Mouse (Mus musculus) urinary bladder, adult 2 months (tissue): ENCODE measurements around the gene Flot2. TPM values are rescaled to one million over a fixed set of nuclear protein-coding genes. Genes with fewer than 3 reads are reported as not detected.

Source experiments
- DNase-seq: peaks from one replicate; pipeline ENCODE4 v3.0.0; 2022; ENCODE audit warnings: low spot score
- polyA plus RNA-seq: library from polyadenylated mRNA; depleted of rRNA; stranded (reverse); fragments of >200 nt; gene quantifications from 2 replicates; pipeline ENCODE4 v1.2.3, GENCODE M21; 2012

The Flot2 gene
- polyA plus RNA-seq, 1 experiment, result 108 TPM

- no peak for DNase-seq
Observed at GRCm38 (mm10) chr11:78062563-78062962, 24.8 kb downstream of the Flot2 start.

GRCm38 (mm10) chr11:78065906-78066305, 28.2 kb downstream of the Flot2 start:
- DNase-seq, result no peak

- DNase-seq, result no peak
Observed at GRCm38 (mm10) chr11:78066641-78067040, 28.9 kb downstream of the Flot2 start.

GRCm38 (mm10) chr11:78067566-78067965, 29.8 kb downstream of the Flot2 start:
- DNase-seq, result no peak

- no peak for DNase-seq
Observed at GRCm38 (mm10) chr11:78069130-78069529, 31.4 kb downstream of the Flot2 start.

- DNase-seq, result no peak
Observed at GRCm38 (mm10) chr11:78069646-78070045, 31.9 kb downstream of the Flot2 start.

GRCm38 (mm10) chr11:78071938-78072337, 34.2 kb downstream of the Flot2 start:
- no peak for DNase-seq

- DNase-seq, result no peak
Observed at GRCm38 (mm10) chr11:78072425-78073130, 34.8 kb downstream of the Flot2 start.

GRCm38 (mm10) chr11:78073577-78074276, 36.0 kb downstream of the Flot2 start:
- DNase-seq, result no peak

- DNase-seq, result no peak
Observed at GRCm38 (mm10) chr11:78074277-78074652, 36.5 kb downstream of the Flot2 start.

- DNase-seq, result no peak
Observed at GRCm38 (mm10) chr11:78074666-78075065, 36.9 kb downstream of the Flot2 start.

- peak; percentile 66 for DNase-seq
Observed at GRCm38 (mm10) chr11:78079961-78080921, 42.5 kb downstream of the Flot2 start, which contains the start of gene Eral1. Gene Eral1, minus strand, starts transcription at chr11:78080383.

GRCm38 (mm10) chr11:78083595-78083994, 45.9 kb downstream of the Flot2 start:
- DNase-seq, result no peak

- no peak for DNase-seq
Observed at GRCm38 (mm10) chr11:78086925-78087479, 49.3 kb downstream of the Flot2 start.

- no peak for DNase-seq
Observed at GRCm38 (mm10) chr11:78087756-78088281, 50.1 kb downstream of the Flot2 start.

- DNase-seq, result no peak
Observed at GRCm38 (mm10) chr11:78094137-78094503, 56.4 kb downstream of the Flot2 start.

GRCm38 (mm10) chr11:78094504-78095143, 56.9 kb downstream of the Flot2 start, which contains the start of gene Fam222b:
Gene Fam222b, plus strand, starts transcription at chr11:78094660.
- peak; percentile 87 for DNase-seq

- no peak for DNase-seq
Observed at GRCm38 (mm10) chr11:78095144-78095516, 57.4 kb downstream of the Flot2 start.

- DNase-seq, result no peak
Observed at GRCm38 (mm10) chr11:78097077-78097476, 59.3 kb downstream of the Flot2 start.

GRCm38 (mm10) chr11:78100746-78101145, 63.0 kb downstream of the Flot2 start:
- DNase-seq, result no peak

- DNase-seq, result no peak
Observed at GRCm38 (mm10) chr11:78102142-78102541, 64.4 kb downstream of the Flot2 start.
